Comparison of ENCODE assay signal across 22 mouse cellular contexts in genomic region chr17:27510258-27511124, GRCm38 (mm10). TPM values are rescaled to one million over a fixed set of nuclear protein-coding genes. Genes with fewer than 3 reads are reported as not detected.
A peak's percentile ranks its signal among the peaks of the same experiment; 100 is the strongest.
DNase-seq lines count a peak whose midpoint lies in the region; ATAC-seq and TF ChIP-seq lines count a peak whose summit lies in the region.
"Had no signal": no experiment of that assay in that cellular context is flagged by ENCODE, and none has a peak within 500 bp of the region (broad histone marks: within the 10 kb centered on the region; RNA-seq: fewer than 3 reads in every experiment).

No protein-coding gene starts in this region.

- intact Hi-C loops in gastrocnemius, postnatal 14 days (cut with DNase I; ENCODE audit: low total_unique reads) = no loop called here

- peaks cover 96% of the 10 kb centered on the region for H3K4me1 ChIP-seq in hindbrain, embryonic 10.5 days (replicated peaks)
- peaks cover 22% of the 10 kb centered on the region for H3K4me1 ChIP-seq in hindbrain, embryonic 11.5 days (replicated peaks; ENCODE audit: control insufficient read depth, insufficient read depth, low read length)
- peaks cover 56% of the 10 kb centered on the region for H3K4me1 ChIP-seq in hindbrain, embryonic 15.5 days (replicated peaks)
- 0 out of 2 replicates have a peak, but pooled peaks cover 9% of the 10 kb centered on the region for H3K4me1 ChIP-seq in midbrain, postnatal 0 days (ENCODE audit: insufficient read depth, low read length)

- no peak for DNase-seq in hindbrain, embryonic 10.5 days (ENCODE audit: low spot score)
- DNase-seq in hindbrain, embryonic 11.5 days (ENCODE audit: low spot score) = no peak
- peak; percentile 72 for DNase-seq in cerebellum, adult 9-11 months
- no peak for DNase-seq in midbrain, postnatal 0 days (ENCODE audit: low spot score)
- DNase-seq in thymus, postnatal 0 days (ENCODE audit: low spot score) = no peak
- DNase-seq in gastrocnemius, postnatal 14 days = no peak
- DNase-seq in gastrocnemius, adult 18-20 months (ENCODE audit: low spot score) = no peak
- DNase-seq: adrenal gland, postnatal 36 days; kidney, adult 11 months; kidney, postnatal 10 days; layer of hippocampus, postnatal 36 days; liver, postnatal 0 days; lung, postnatal 10 days; right cerebral cortex, adult 18-20 months; thymus, adult 18-20 months had no signal

- H3K27ac ChIP-seq in hindbrain, embryonic 10.5 days = peak overlapping the region; percentile 89
- H3K27ac ChIP-seq in hindbrain, embryonic 11.5 days (ENCODE audit: low read depth, low read length) = no peak overlapping the region
- H3K27ac ChIP-seq in hindbrain, embryonic 15.5 days (replicated peaks) = no peak overlapping the region
- H3K27ac ChIP-seq in midbrain, postnatal 0 days (ENCODE audit: low read depth, low read length) = 0 out of 2 replicates have a peak overlapping the region, but pooled peaks have one; percentile 3
- H3K27ac ChIP-seq: forebrain, embryonic 15.5 days; layer of hippocampus, adult 2 months; limb, embryonic 15.5 days; stomach, embryonic 15.5 days had no signal

- peaks cover 96% of the 10 kb centered on the region for H3K27me3 ChIP-seq in hindbrain, embryonic 10.5 days (ENCODE audit: insufficient read depth, poor library complexity, severe bottlenecking)
- peaks cover 32% of the 10 kb centered on the region for H3K27me3 ChIP-seq in hindbrain, embryonic 11.5 days (ENCODE audit: control insufficient read depth, insufficient read depth, low read length)
- H3K27me3 ChIP-seq in hindbrain, embryonic 15.5 days = peaks cover 18% of the 10 kb centered on the region; the same call in 1 of the 2 replicates
- H3K27me3 ChIP-seq in midbrain, postnatal 0 days (ENCODE audit: insufficient read depth, low read length) = no peaks in the 10 kb centered on the region

- no peak overlapping the region for H3K9ac ChIP-seq in hindbrain, embryonic 11.5 days (ENCODE audit: low read depth, low read length)
- no peak overlapping the region for H3K9ac ChIP-seq in hindbrain, embryonic 15.5 days
- no peak overlapping the region for H3K9ac ChIP-seq in midbrain, postnatal 0 days (replicated peaks; ENCODE audit: low read length, poor library complexity, severe bottlenecking)
- H3K9ac ChIP-seq: forebrain, embryonic 15.5 days; limb, embryonic 15.5 days; liver, postnatal 0 days; stomach, embryonic 15.5 days had no signal

- no peak overlapping the region for H3K4me2 ChIP-seq in hindbrain, embryonic 11.5 days (replicated peaks; ENCODE audit: low read depth, low read length)
- H3K4me2 ChIP-seq in hindbrain, embryonic 15.5 days = peak overlapping the region; percentile 93
- H3K4me2 ChIP-seq in midbrain, postnatal 0 days (ENCODE audit: low read depth, low read length, poor library complexity, severe bottlenecking) = peak overlapping the region; percentile 86; the same call in 1 of the 2 replicates
- H3K4me2 ChIP-seq: limb, embryonic 15.5 days; stomach, embryonic 15.5 days had no signal

- no peaks in the 10 kb centered on the region for H3K36me3 ChIP-seq in hindbrain, embryonic 10.5 days
- no peaks in the 10 kb centered on the region for H3K36me3 ChIP-seq in hindbrain, embryonic 11.5 days (ENCODE audit: control insufficient read depth, insufficient read depth, low read length)
- no peaks in the 10 kb centered on the region for H3K36me3 ChIP-seq in hindbrain, embryonic 15.5 days
- H3K36me3 ChIP-seq in midbrain, postnatal 0 days (ENCODE audit: insufficient read depth, low read length) = no peaks in the 10 kb centered on the region
- H3K36me3 ChIP-seq: forebrain, embryonic 15.5 days; limb, embryonic 15.5 days; stomach, embryonic 15.5 days had no signal

- no peak for ATAC-seq in hindbrain, embryonic 11.5 days (ENCODE audit: low FRiP score)
- no peak for ATAC-seq in hindbrain, embryonic 15.5 days (ENCODE audit: low FRiP score, low read depth)
- ATAC-seq in midbrain, postnatal 0 days (ENCODE audit: low FRiP score) = no peak
- ATAC-seq: forebrain, embryonic 15.5 days; liver, postnatal 0 days had no signal

- 57% methylated on average over 9 of the region's 9 CpGs for WGBS in hindbrain, embryonic 10.5 days
- WGBS in hindbrain, embryonic 11.5 days = 62% methylated on average over 9 of the region's 9 CpGs
- WGBS in hindbrain, embryonic 15.5 days = 42% methylated on average over 9 of the region's 9 CpGs
- WGBS in midbrain, postnatal 0 days = 56% methylated on average over 9 of the region's 9 CpGs

- peak; percentile 25; the same call in 1 of the 2 replicates for TF ChIP-seq CTCF in midbrain, postnatal 0 days (IDR thresholded peaks at IDR 0.05)

- no peaks in the 10 kb centered on the region for H3K9me3 ChIP-seq in hindbrain, embryonic 10.5 days
- H3K9me3 ChIP-seq in hindbrain, embryonic 11.5 days (ENCODE audit: control insufficient read depth, low read length) = no peaks in the 10 kb centered on the region
- H3K9me3 ChIP-seq in hindbrain, embryonic 15.5 days = no peaks in the 10 kb centered on the region
- no peaks in the 10 kb centered on the region for H3K9me3 ChIP-seq in midbrain, postnatal 0 days (ENCODE audit: low read length)
- H3K9me3 ChIP-seq: forebrain, embryonic 15.5 days; limb, embryonic 15.5 days; stomach, embryonic 15.5 days had no signal

- H3K4me3 ChIP-seq in hindbrain, embryonic 10.5 days = peak overlapping the region; percentile 21
- H3K4me3 ChIP-seq in hindbrain, embryonic 11.5 days (ENCODE audit: low read depth, low read length) = no peak overlapping the region
- H3K4me3 ChIP-seq in hindbrain, embryonic 15.5 days = no peak overlapping the region
- no peak overlapping the region; the same call in 1 of the 2 replicates for H3K4me3 ChIP-seq in midbrain, postnatal 0 days (ENCODE audit: low read depth, low read length)
- H3K4me3 ChIP-seq: layer of hippocampus, adult 2 months; limb, embryonic 15.5 days; stomach, embryonic 15.5 days had no signal

RNA-seq across cellular contexts. Expression of gene Grm4, which starts 10.7 kb away (rescaled TPM):
- polyA plus RNA-seq in hindbrain, embryonic 10.5 days (2016; fragmentation: Nextera tagmentation; extraction: Ambion mirVana) = 2.2 and 4.2 TPM in 2 replicates
- polyA plus RNA-seq in hindbrain, embryonic 11.5 days (2014; fragmentation: Nextera tagmentation; extraction: Ambion mirVana) = 2.5 and 3.6 TPM in 2 replicates
- polyA plus RNA-seq in hindbrain, embryonic 15.5 days (2015; fragmentation: Nextera tagmentation; extraction: Ambion mirVana) = 8.7 TPM in 2 replicates
- 37.6 and 54.0 TPM in 2 replicates for total RNA-seq in midbrain, postnatal 0 days (2014; rRNA removed)
- 11.1 and 12.5 TPM in 2 replicates for polyA plus RNA-seq in midbrain, postnatal 0 days (2015; fragmentation: Nextera tagmentation; extraction: Ambion mirVana)
- polyA plus RNA-seq in thymus, postnatal 0 days (2015; fragmentation: Nextera tagmentation; extraction: Ambion mirVana) = 0.69 and 0.78 TPM in 2 replicates
- not detected for total RNA-seq in gastrocnemius, postnatal 14 days (2021)
- total RNA-seq in gastrocnemius, adult 18-20 months (2021) = under 1 TPM in 1 of 2 experiments, not detected in 1; 0.07 TPM
- total RNA-seq: megakaryocyte, adult 5-6 weeks had no signal
- polyA plus RNA-seq: C2C12; liver, postnatal 0 days had no signal

RNA-seq across cellular contexts. Expression of gene Hmga1, which starts 45.8 kb away (rescaled TPM):
- 541 and 748 TPM in 2 replicates for polyA plus RNA-seq in hindbrain, embryonic 10.5 days (2016; fragmentation: Nextera tagmentation; extraction: Ambion mirVana)
- 305 and 319 TPM in 2 replicates for polyA plus RNA-seq in hindbrain, embryonic 11.5 days (2014; fragmentation: Nextera tagmentation; extraction: Ambion mirVana)
- polyA plus RNA-seq in hindbrain, embryonic 15.5 days (2015; fragmentation: Nextera tagmentation; extraction: Ambion mirVana) = 134 and 149 TPM in 2 replicates
- total RNA-seq in midbrain, postnatal 0 days (2014; rRNA removed) = 135 and 138 TPM in 2 replicates
- polyA plus RNA-seq in midbrain, postnatal 0 days (2015; fragmentation: Nextera tagmentation; extraction: Ambion mirVana) = 144 and 154 TPM in 2 replicates
- polyA plus RNA-seq in thymus, postnatal 0 days (2015; fragmentation: Nextera tagmentation; extraction: Ambion mirVana) = 356 and 471 TPM in 2 replicates
- total RNA-seq in gastrocnemius, postnatal 14 days (2021) = 10 to 100 TPM; 17.2 to 18.7 TPM
- 10 to 100 TPM; 31.9 to 32.7 TPM for total RNA-seq in gastrocnemius, adult 18-20 months (2021)

RNA-seq across cellular contexts. Expression of gene AI413582, which starts 55.1 kb away (rescaled TPM):
- 19.1 and 23.9 TPM in 2 replicates for polyA plus RNA-seq in hindbrain, embryonic 10.5 days (2016; fragmentation: Nextera tagmentation; extraction: Ambion mirVana)
- polyA plus RNA-seq in hindbrain, embryonic 11.5 days (2014; fragmentation: Nextera tagmentation; extraction: Ambion mirVana) = 17.1 and 19.0 TPM in 2 replicates
- 67.4 and 71.9 TPM in 2 replicates for polyA plus RNA-seq in hindbrain, embryonic 15.5 days (2015; fragmentation: Nextera tagmentation; extraction: Ambion mirVana)
- 70.2 and 80.2 TPM in 2 replicates for total RNA-seq in midbrain, postnatal 0 days (2014; rRNA removed)
- 88.8 and 113 TPM in 2 replicates for polyA plus RNA-seq in midbrain, postnatal 0 days (2015; fragmentation: Nextera tagmentation; extraction: Ambion mirVana)
- polyA plus RNA-seq in thymus, postnatal 0 days (2015; fragmentation: Nextera tagmentation; extraction: Ambion mirVana) = 109 and 111 TPM in 2 replicates
- total RNA-seq in gastrocnemius, postnatal 14 days (2021) = 1 to 10 TPM; 2.6 to 4.4 TPM
- total RNA-seq in gastrocnemius, adult 18-20 months (2021) = 1 to 10 TPM; 2.8 to 4.0 TPM

Comparison
In these comparisons a context has a peak if more than half of its experiments do, and no peak if none do; other contexts are left out.
1. H3K27ac ChIP-seq: peak in hindbrain, embryonic 10.5 days (single experiment) and midbrain, postnatal 0 days (single experiment); none in hindbrain, embryonic 11.5 days (single experiment) and hindbrain, embryonic 15.5 days (single experiment).